Mouse (Mus musculus) kidney, embryonic 14.5 days (tissue): ENCODE results near the gene Crygc. TPM values are rescaled to one million over a fixed set of nuclear protein-coding genes. Genes with fewer than 3 reads are reported as not detected.
"Not testable (repeated sequence)": the region's sequence is repeated elsewhere in the genome, so short reads cannot be mapped to it uniquely, and the experiment has no call there.

ENCODE experiments used
- ATAC-seq: fragments of 200-750 bp; cut with Nextera tagmentation; 2 replicates; pipeline ENCODE4 v1.8.0; 2017; ENCODE audit warnings: moderate number of reproducible peaks, mild to moderate bottlenecking, moderate TSS enrichment, moderate library complexity; ENCODE audit not compliant: low FRiP score, low TSS enrichment
- H3K27ac ChIP-seq: fragments of 300-500 bp; sonication (generic); 2 replicates; pipeline ENCODE4 v1.5.1; 2014; ENCODE audit warnings: low read depth, mild to moderate bottlenecking, low read length, moderate library complexity, mixed read lengths
- H3K27me3 ChIP-seq: fragments of 300-500 bp; sonication (generic); 2 replicates; pipeline ENCODE4 v1.6.1; 2014; ENCODE audit warnings: mild to moderate bottlenecking, low read length; ENCODE audit not compliant: control insufficient read depth, insufficient read depth
- H3K36me3 ChIP-seq: fragments of 300-500 bp; sonication (generic); 2 replicates; pipeline ENCODE4 v1.6.1; 2014; ENCODE audit warnings: low read length, mixed read lengths; ENCODE audit not compliant: control insufficient read depth, insufficient read depth
- H3K4me1 ChIP-seq: fragments of 300-500 bp; sonication (generic); 2 replicates; pipeline ENCODE4 v1.6.1; 2014; ENCODE audit warnings: low read length, mixed read lengths; ENCODE audit not compliant: control insufficient read depth, insufficient read depth
- H3K4me2 ChIP-seq: fragments of 300-500 bp; sonication (generic); replicated peaks from 2 replicates; pipeline ENCODE4 v1.6.1; 2014; ENCODE audit warnings: low read depth, mild to moderate bottlenecking, low read length
- H3K4me3 ChIP-seq: fragments of 300-500 bp; sonication (generic); 2 replicates; pipeline ENCODE4 v1.5.1; 2014; ENCODE audit warnings: mild to moderate bottlenecking, low read length
- H3K9ac ChIP-seq: fragments of 300-500 bp; sonication (generic); 2 replicates; pipeline ENCODE4 v1.6.1; 2014; ENCODE audit warnings: low read depth, mild to moderate bottlenecking, low read length, moderate library complexity
- H3K9me3 ChIP-seq: fragments of 300-500 bp; sonication (generic); 2 replicates; pipeline ENCODE4 v1.6.1; 2016; ENCODE audit warnings: low read length; ENCODE audit not compliant: control insufficient read depth
- WGBS: fragments of 180-500 bp; shearing (Covaris S2); extraction: QIAGEN DNeasy Blood & Tissue Kit; methylation state at CpG from one replicate; pipeline ENCODE4 v1.1.7; 2014; 5-methylcytosine and 5-hydroxymethylcytosine counted together
- polyA plus RNA-seq: library from polyadenylated mRNA; unstranded; fragments of >200 nt; fragmentation: Nextera tagmentation; extraction: Ambion mirVana; gene quantifications from 2 replicates; pipeline ENCODE4 v1.2.1, GENCODE M21; 2014

The Crygc gene
- polyA plus RNA-seq, 1 experiment from 2014 or later, result not detected

DNA sequence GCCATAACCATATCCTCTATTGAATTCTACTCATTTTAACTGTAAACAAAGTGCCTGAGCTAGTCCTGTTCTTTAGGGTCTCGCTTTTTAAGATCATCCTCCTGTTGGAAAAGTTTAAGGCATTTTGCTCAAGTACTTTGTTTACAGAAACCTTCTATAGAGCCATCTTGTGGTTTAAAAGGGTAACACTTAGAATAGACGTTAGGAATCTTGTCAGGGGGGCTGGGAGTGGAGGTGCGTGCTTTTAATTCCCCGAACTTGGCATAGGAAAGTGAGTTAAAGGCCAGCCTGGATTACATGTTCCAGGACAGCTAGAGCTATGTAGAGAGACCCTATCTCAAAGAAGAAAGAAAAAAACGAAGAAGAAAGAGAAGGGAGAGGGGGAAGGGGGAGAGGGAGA, 2.1 kb upstream of the Crygc start:
- Histone ChIP-seq H3K27me3 (no peaks in the 10 kb centered on the region), H3K27ac (no peak overlapping the region), H3K36me3 (no peaks in the 10 kb centered on the region), H3K9ac (no peak overlapping the region), H3K4me3 (no peak overlapping the region), H3K4me1 (no peaks in the 10 kb centered on the region), H3K4me2 (no peak overlapping the region), H3K9me3 (no peaks in the 10 kb centered on the region)
- peak; percentile 57; the same call in 1 of the 2 replicates for ATAC-seq
- 24% methylated on average over 5 of the region's 5 CpGs for WGBS

DNA sequence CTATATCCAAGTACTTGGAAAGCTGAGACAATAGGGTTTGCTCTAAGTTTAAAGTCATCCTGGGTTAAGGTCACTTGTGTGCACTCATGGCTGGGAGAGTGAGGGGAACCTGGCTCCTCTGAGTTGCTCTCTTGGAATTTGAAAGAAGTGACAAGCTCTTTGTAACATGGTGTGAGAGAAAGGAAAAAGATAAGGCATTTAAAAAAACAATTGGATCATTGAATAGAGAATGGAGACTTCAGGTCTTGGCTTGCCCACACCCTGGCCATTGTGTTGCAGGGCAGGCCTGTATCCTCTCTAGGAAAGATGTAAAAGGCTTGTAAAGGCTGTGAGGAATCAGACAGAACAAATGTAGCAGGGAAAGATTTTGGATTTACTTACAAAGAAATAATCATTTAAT, 5.6 kb downstream of the Crygc start:
- ATAC-seq, result no peak
- no peak overlapping the region for H3K4me2 ChIP-seq

GRCm38 (mm10) chr1:65064201-65064600, 9.3 kb downstream of the Crygc start:
- Histone ChIP-seq H3K4me1 (no peaks in the 10 kb centered on the region), H3K36me3 (no peaks in the 10 kb centered on the region), H3K9ac (no peak overlapping the region), H3K4me2 (no peak overlapping the region), H3K27ac (no peak overlapping the region), H3K27me3 (no peaks in the 10 kb centered on the region), H3K9me3 (no peaks in the 10 kb centered on the region), H3K4me3 (no peak overlapping the region)
- WGBS, result 57% methylated on average over 15 of the region's 15 CpGs
- ATAC-seq, result no peak

More for the DNA sequence above, 5.6 kb downstream of the Crygc start:
- H3K4me1 ChIP-seq, result no peaks in the 10 kb centered on the region
- H3K27ac ChIP-seq, result no peak overlapping the region
- H3K9ac ChIP-seq, result no peak overlapping the region
- H3K36me3 ChIP-seq, result no peaks in the 10 kb centered on the region
- H3K4me3 ChIP-seq, result no peak overlapping the region
- H3K9me3 ChIP-seq, result no peaks in the 10 kb centered on the region
- H3K27me3 ChIP-seq, result no peaks in the 10 kb centered on the region

- Histone ChIP-seq H3K9me3 (no peaks in the 10 kb centered on the region), H3K9ac (no peak within 1 kb of the TSS), H3K27me3 (no peaks in the 10 kb centered on the region), H3K4me3 (no peak within 1 kb of the TSS), H3K4me2 (no peak within 1 kb of the TSS), H3K27ac (no peak within 1 kb of the TSS), H3K4me1 (no peaks in the 10 kb centered on the region), H3K36me3 (no peaks in the 10 kb centered on the region)
- WGBS, result 95% methylated on average over 8 of the region's 8 CpGs
- ATAC-seq, result no peak
Measured at GRCm38 (mm10) chr1:65063352-65063751, 10.1 kb downstream of the Crygc start, which contains the start of gene Crygd. TSS of gene Crygd (minus strand) at chr1:65063452.

DNA sequence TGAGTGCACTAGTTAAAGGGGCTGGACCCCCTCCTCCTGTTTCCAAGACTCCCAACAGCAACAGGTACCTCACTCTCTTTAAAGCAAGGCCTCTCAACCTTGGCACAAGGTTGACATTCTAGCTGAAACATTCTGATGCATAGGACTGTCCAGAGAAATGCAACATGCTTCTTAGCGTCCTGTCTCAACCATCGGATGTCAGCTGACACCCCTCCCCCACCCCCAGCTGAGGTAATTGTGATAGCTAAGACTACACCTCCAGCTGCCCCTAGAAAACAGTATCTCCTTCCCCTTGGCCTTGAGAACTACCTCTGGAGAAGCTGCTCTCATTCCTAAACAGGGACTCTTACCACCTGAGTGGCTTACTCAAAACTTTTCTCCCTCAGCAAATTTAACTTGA, 21.3 kb downstream of the Crygc start:
- Histone ChIP-seq H3K4me2 (no peak overlapping the region), H3K4me1 (no peaks in the 10 kb centered on the region), H3K9me3 (no peaks in the 10 kb centered on the region), H3K27ac (no peak overlapping the region), H3K9ac (no peak overlapping the region), H3K4me3 (no peak overlapping the region), H3K36me3 (no peaks in the 10 kb centered on the region), H3K27me3 (no peaks in the 10 kb centered on the region)
- 23% methylated on average over 2 of the region's 2 CpGs for WGBS
- ATAC-seq, result no peak

- no peak overlapping the region for H3K4me3 ChIP-seq
- no peaks in the 10 kb centered on the region for H3K9me3 ChIP-seq
- WGBS, result 59% methylated on average over 7 of the region's 7 CpGs
- no peak for ATAC-seq
- H3K4me1 ChIP-seq, result no peaks in the 10 kb centered on the region
- no peak overlapping the region for H3K4me2 ChIP-seq
- no peak overlapping the region for H3K27ac ChIP-seq
- H3K36me3 ChIP-seq, result no peaks in the 10 kb centered on the region
- H3K9ac ChIP-seq, result no peak overlapping the region
- H3K27me3 ChIP-seq, result no peaks in the 10 kb centered on the region
Measured at GRCm38 (mm10) chr1:65051696-65052095, 21.8 kb downstream of the Crygc start.

DNA sequence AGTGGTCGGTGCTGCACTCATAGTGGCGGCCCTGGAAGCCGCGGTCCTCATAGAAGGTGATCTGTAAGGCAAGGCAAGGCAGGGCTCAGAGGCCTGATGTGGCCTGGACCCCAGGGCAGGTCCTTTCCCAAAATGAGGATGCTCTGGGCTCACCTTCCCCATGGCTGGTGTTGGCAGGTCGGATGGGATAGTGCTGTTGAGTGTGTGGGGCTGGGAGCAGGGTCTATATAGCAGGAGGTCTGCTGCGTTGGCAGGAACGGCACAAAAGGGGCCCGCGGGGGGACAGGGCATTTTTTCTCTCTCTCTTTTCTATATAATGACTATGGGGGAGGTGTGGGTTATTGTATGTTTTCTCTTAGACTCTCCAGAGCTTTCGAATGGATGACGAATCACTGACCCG, 22.5 kb downstream of the Crygc start, which contains the start of gene Cryge:
Gene Cryge, minus strand, starts transcription at position 198 of the 400 bp plus-strand sequence.
- ATAC-seq, H3K4me3 ChIP-seq, H3K9me3 ChIP-seq, H3K36me3 ChIP-seq, H3K27ac ChIP-seq, H3K9ac ChIP-seq, H3K4me2 ChIP-seq, H3K4me1 ChIP-seq, H3K27me3 ChIP-seq: not testable (repeated sequence)
- WGBS, result 69% methylated on average over 10 of the region's 12 CpGs

GRCm38 (mm10) chr1:65048781-65049180, 24.7 kb downstream of the Crygc start:
- H3K9me3 ChIP-seq, result no peaks in the 10 kb centered on the region
- no peak overlapping the region for H3K9ac ChIP-seq
- 45% methylated on average over 12 of the region's 12 CpGs for WGBS
- H3K27me3 ChIP-seq, result no peaks in the 10 kb centered on the region
- H3K27ac ChIP-seq, result no peak overlapping the region
- ATAC-seq, result peak; percentile 81; the same call in 1 of the 2 replicates
- H3K4me2 ChIP-seq, result no peak overlapping the region
- no peak overlapping the region for H3K4me3 ChIP-seq
- H3K36me3 ChIP-seq, result no peaks in the 10 kb centered on the region
- H3K4me1 ChIP-seq, result no peaks in the 10 kb centered on the region

DNA sequence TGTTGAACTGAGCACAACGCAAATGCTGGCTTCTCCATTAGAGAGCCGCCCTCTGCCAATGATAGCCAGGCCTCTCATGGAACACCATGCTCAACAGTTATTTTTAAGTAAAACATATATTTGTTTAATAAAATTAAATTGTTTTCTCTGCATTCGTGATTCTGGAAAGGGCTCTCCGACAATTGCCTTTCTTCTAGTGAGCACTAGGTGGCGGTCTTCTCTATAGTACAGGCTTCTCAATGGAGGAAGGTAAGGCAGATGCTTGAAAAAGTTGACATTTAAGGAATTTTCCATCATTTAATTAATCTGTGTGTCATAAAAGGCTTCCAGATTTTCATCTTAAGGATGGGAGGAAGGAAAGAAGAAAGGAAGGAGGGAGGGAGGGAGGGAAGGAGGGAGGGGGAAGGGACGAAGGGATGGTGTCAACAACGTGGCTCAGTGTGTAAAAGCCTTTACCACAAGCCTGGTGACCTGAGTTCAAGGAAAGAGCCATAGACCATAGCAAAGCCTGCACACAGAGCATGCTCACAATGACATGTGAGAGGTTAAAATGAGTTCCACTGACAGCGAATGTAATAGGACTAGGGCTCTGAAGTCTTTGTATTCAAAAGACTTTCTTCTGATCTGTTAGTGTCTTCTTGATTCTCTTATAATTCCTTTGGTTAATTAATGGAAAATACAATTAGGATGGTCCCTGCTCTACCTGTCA, 26.9 kb downstream of the Crygc start:
- H3K36me3 ChIP-seq, result no peaks in the 10 kb centered on the region
- ATAC-seq, result 0 out of 2 replicates have a peak, but pooled peaks have one; percentile 45
- 42% methylated on average over 8 of the region's 8 CpGs for WGBS
- H3K9me3 ChIP-seq, result no peaks in the 10 kb centered on the region
- H3K9ac ChIP-seq, result no peak overlapping the region
- no peak overlapping the region for H3K4me2 ChIP-seq
- no peak overlapping the region for H3K27ac ChIP-seq
- no peaks in the 10 kb centered on the region for H3K4me1 ChIP-seq
- H3K27me3 ChIP-seq, result no peaks in the 10 kb centered on the region
- no peak overlapping the region for H3K4me3 ChIP-seq
